Mouse (Mus musculus): ENCODE measurements around the gene Slc25a36. TPM values are rescaled to one million over a fixed set of nuclear protein-coding genes. Genes with fewer than 3 reads are reported as not detected.

The Slc25a36 gene
- total RNA-seq (2023; ENCODE audit: inconsistent age) = 128 to 172 TPM (median 155 TPM) in 4 replicates

GRCm38 (mm10) chr9:97110571-97111390 is at the start of gene Slc25a36:
TSS of gene Slc25a36 (minus strand) at chr9:97111157.

Other genes starting within 250 kb of the Slc25a36 start
- gene Pxylp1, start 218.5 kb downstream of the Slc25a36 start, total RNA-seq (2023; ENCODE audit: inconsistent age) = 0.84 to 1.5 TPM (median 1.4 TPM) in 4 replicates
- gene Spsb4, start 92.3 kb downstream of the Slc25a36 start, total RNA-seq (2023; ENCODE audit: inconsistent age) = not detected in 4 replicates